Mouse (Mus musculus) liver, embryonic 15.5 days (tissue): ENCODE measurements around the gene Sntg2. TPM values are rescaled to one million over a fixed set of nuclear protein-coding genes. Genes with fewer than 3 reads are reported as not detected.

Experiments
- ATAC-seq: fragments of 200-750 bp; cut with Nextera tagmentation; 2 replicates; pipeline ENCODE4 v1.8.0; 2017; ENCODE audit warnings: moderate number of reproducible peaks, mild to moderate bottlenecking, moderate library complexity; ENCODE audit not compliant: insufficient read depth
- H3K27ac ChIP-seq: fragments of 300-500 bp; sonication (generic); replicated peaks from 2 replicates; pipeline ENCODE4 v1.5.1; 2015; ENCODE audit warnings: mild to moderate bottlenecking, inconsistent platforms
- H3K27me3 ChIP-seq: fragments of 300-500 bp; sonication (generic); 2 replicates; pipeline ENCODE4 v1.6.1; 2015; ENCODE audit warnings: mild to moderate bottlenecking, inconsistent platforms
- H3K36me3 ChIP-seq: fragments of 300-500 bp; sonication (generic); replicated peaks from 2 replicates; pipeline ENCODE4 v1.6.1; 2015; ENCODE audit warnings: moderate library complexity, mild to moderate bottlenecking, inconsistent platforms
- H3K4me1 ChIP-seq: fragments of 300-500 bp; sonication (generic); replicated peaks from 2 replicates; pipeline ENCODE4 v1.6.1; 2015; ENCODE audit warnings: inconsistent platforms
- H3K4me2 ChIP-seq: fragments of 300-500 bp; sonication (generic); 2 replicates; pipeline ENCODE4 v1.6.1; 2015; ENCODE audit warnings: moderate library complexity, mild to moderate bottlenecking, inconsistent platforms
- H3K4me3 ChIP-seq: fragments of 300-500 bp; sonication (generic); replicated peaks from 2 replicates; pipeline ENCODE4 v1.5.1; 2015; ENCODE audit warnings: mild to moderate bottlenecking, inconsistent platforms
- H3K9ac ChIP-seq: fragments of 300-500 bp; sonication (generic); 2 replicates; pipeline ENCODE4 v1.6.1; 2015; ENCODE audit warnings: moderate library complexity, mild to moderate bottlenecking, inconsistent platforms
- H3K9me3 ChIP-seq: fragments of 300-500 bp; sonication (generic); replicated peaks from 2 replicates; pipeline ENCODE4 v1.6.1; 2016; ENCODE audit warnings: inconsistent platforms
- WGBS: fragments of 180-500 bp; shearing (Covaris S2); methylation state at CpG from one replicate; pipeline ENCODE4 v1.1.7; 2015; ENCODE audit warnings: mixed read lengths; ENCODE audit not compliant: insufficient replicate concordance; 5-methylcytosine and 5-hydroxymethylcytosine counted together
- polyA plus RNA-seq: library from polyadenylated mRNA; unstranded; fragments of >200 nt; fragmentation: Nextera tagmentation; extraction: Ambion mirVana; gene quantifications from 2 replicates; pipeline ENCODE4 v1.2.1, GENCODE M21; 2015

Sntg2 gene
- polyA plus RNA-seq, 1 experiment from 2014 or later, result 0.10 TPM

- Histone ChIP-seq H3K36me3 (no peaks in the 10 kb centered on the region), H3K9me3 (no peaks in the 10 kb centered on the region), H3K9ac (no peak overlapping the region), H3K4me3 (no peak overlapping the region), H3K27ac (no peak overlapping the region), H3K4me2 (no peak overlapping the region), H3K4me1 (no peaks in the 10 kb centered on the region), H3K27me3 (no peaks in the 10 kb centered on the region)
- 60% methylated on average over 1 of the region's 1 CpGs for WGBS
- ATAC-seq, result no peak
These were observed 25.1 kb downstream of the Sntg2 start for GRCm38 (mm10) chr12:30348036-30348435.

GRCm38 (mm10) chr12:30347284-30347683 lies 25.9 kb downstream of the Sntg2 start:
- Histone ChIP-seq H3K36me3 (no peaks in the 10 kb centered on the region), H3K4me1 (no peaks in the 10 kb centered on the region), H3K27me3 (no peaks in the 10 kb centered on the region), H3K9me3 (no peaks in the 10 kb centered on the region), H3K9ac (no peak overlapping the region), H3K27ac (no peak overlapping the region), H3K4me3 (no peak overlapping the region), H3K4me2 (no peak overlapping the region)
- 64% methylated on average over 4 of the region's 4 CpGs for WGBS
- ATAC-seq, result no peak

- H3K27me3 ChIP-seq, result no peaks in the 10 kb centered on the region
- no peak overlapping the region for H3K9ac ChIP-seq
- no peak overlapping the region for H3K4me3 ChIP-seq
- H3K4me2 ChIP-seq, result no peak overlapping the region
- ATAC-seq, result no peak
- no peaks in the 10 kb centered on the region for H3K4me1 ChIP-seq
- H3K36me3 ChIP-seq, result no peaks in the 10 kb centered on the region
- no peak overlapping the region for H3K27ac ChIP-seq
- no peaks in the 10 kb centered on the region for H3K9me3 ChIP-seq
- WGBS, result 40% methylated on average over 1 of the region's 1 CpGs
These were observed 28.4 kb downstream of the Sntg2 start for GRCm38 (mm10) chr12:30344806-30345205.

- Histone ChIP-seq H3K4me3 (no peak overlapping the region), H3K9me3 (no peaks in the 10 kb centered on the region), H3K4me2 (no peak overlapping the region), H3K27ac (no peak overlapping the region), H3K36me3 (no peaks in the 10 kb centered on the region), H3K9ac (no peak overlapping the region), H3K27me3 (no peaks in the 10 kb centered on the region), H3K4me1 (no peaks in the 10 kb centered on the region)
- no peak for ATAC-seq
- 57% methylated on average over 5 of the region's 5 CpGs for WGBS
These were observed 36.9 kb downstream of the Sntg2 start for GRCm38 (mm10) chr12:30336301-30336700.

- H3K27ac ChIP-seq, result no peak overlapping the region
- 83% methylated on average over 2 of the region's 2 CpGs for WGBS
- no peak for ATAC-seq
These were observed 38.7 kb downstream of the Sntg2 start for GRCm38 (mm10) chr12:30334502-30334901.

GRCm38 (mm10) chr12:30317971-30318370 lies 55.2 kb downstream of the Sntg2 start:
- H3K4me3 ChIP-seq, result no peak overlapping the region
- no peaks in the 10 kb centered on the region for H3K9me3 ChIP-seq
- H3K36me3 ChIP-seq, result no peaks in the 10 kb centered on the region
- WGBS, result 46% methylated on average over 2 of the region's 2 CpGs
- H3K4me1 ChIP-seq, result no peaks in the 10 kb centered on the region
- H3K4me2 ChIP-seq, result no peak overlapping the region
- no peak for ATAC-seq
- H3K9ac ChIP-seq, result no peak overlapping the region
- no peaks in the 10 kb centered on the region for H3K27me3 ChIP-seq
- no peak overlapping the region for H3K27ac ChIP-seq

More at GRCm38 (mm10) chr12:30334502-30334901, 38.7 kb downstream of the Sntg2 start:
- no peaks in the 10 kb centered on the region for H3K27me3 ChIP-seq
- H3K4me2 ChIP-seq, result no peak overlapping the region
- H3K4me3 ChIP-seq, result no peak overlapping the region
- no peak overlapping the region for H3K9ac ChIP-seq
- H3K36me3 ChIP-seq, result no peaks in the 10 kb centered on the region
- H3K9me3 ChIP-seq, result no peaks in the 10 kb centered on the region
- H3K4me1 ChIP-seq, result no peaks in the 10 kb centered on the region

GRCm38 (mm10) chr12:30313021-30313420 lies 60.2 kb downstream of the Sntg2 start:
- Histone ChIP-seq H3K9me3 (no peaks in the 10 kb centered on the region), H3K27ac (no peak overlapping the region), H3K4me2 (no peak overlapping the region), H3K36me3 (no peaks in the 10 kb centered on the region), H3K27me3 (no peaks in the 10 kb centered on the region), H3K4me3 (no peak overlapping the region), H3K9ac (no peak overlapping the region), H3K4me1 (no peaks in the 10 kb centered on the region)
- ATAC-seq, result no peak

- Histone ChIP-seq H3K4me1 (no peaks in the 10 kb centered on the region), H3K4me3 (no peak overlapping the region), H3K4me2 (no peak overlapping the region), H3K27me3 (no peaks in the 10 kb centered on the region), H3K9me3 (no peaks in the 10 kb centered on the region), H3K27ac (no peak overlapping the region), H3K9ac (no peak overlapping the region), H3K36me3 (no peaks in the 10 kb centered on the region)
- ATAC-seq, result no peak
- WGBS, result 52% methylated on average over 5 of the region's 5 CpGs
These were observed 64.8 kb downstream of the Sntg2 start for GRCm38 (mm10) chr12:30308197-30308939.

GRCm38 (mm10) chr12:30292724-30293560 lies 80.2 kb downstream of the Sntg2 start:
- Histone ChIP-seq H3K4me3 (no peak overlapping the region), H3K4me2 (no peak overlapping the region), H3K27ac (no peak overlapping the region), H3K9me3 (no peaks in the 10 kb centered on the region), H3K27me3 (no peaks in the 10 kb centered on the region), H3K4me1 (no peaks in the 10 kb centered on the region), H3K9ac (no peak overlapping the region), H3K36me3 (no peaks in the 10 kb centered on the region)
- ATAC-seq, result no peak
- WGBS, result 63% methylated on average over 13 of the region's 13 CpGs

- Histone ChIP-seq H3K9ac (no peak overlapping the region), H3K36me3 (no peaks in the 10 kb centered on the region), H3K4me3 (no peak overlapping the region), H3K4me1 (no peaks in the 10 kb centered on the region), H3K9me3 (no peaks in the 10 kb centered on the region), H3K4me2 (no peak overlapping the region), H3K27ac (no peak overlapping the region), H3K27me3 (no peaks in the 10 kb centered on the region)
- ATAC-seq, result no peak
- 52% methylated on average over 5 of the region's 5 CpGs for WGBS
These were observed 86.1 kb downstream of the Sntg2 start for GRCm38 (mm10) chr12:30286888-30287573.

GRCm38 (mm10) chr12:30283741-30284140 lies 89.4 kb downstream of the Sntg2 start:
- H3K36me3 ChIP-seq, result no peaks in the 10 kb centered on the region
- ATAC-seq, result no peak
- no peak overlapping the region for H3K27ac ChIP-seq
- no peak overlapping the region for H3K4me2 ChIP-seq
- H3K4me1 ChIP-seq, result no peaks in the 10 kb centered on the region
- WGBS, result 52% methylated on average over 4 of the region's 4 CpGs
- H3K4me3 ChIP-seq, result no peak overlapping the region
- H3K27me3 ChIP-seq, result no peaks in the 10 kb centered on the region
- no peak overlapping the region for H3K9ac ChIP-seq
- no peaks in the 10 kb centered on the region for H3K9me3 ChIP-seq
